In the genomic region with DNA sequence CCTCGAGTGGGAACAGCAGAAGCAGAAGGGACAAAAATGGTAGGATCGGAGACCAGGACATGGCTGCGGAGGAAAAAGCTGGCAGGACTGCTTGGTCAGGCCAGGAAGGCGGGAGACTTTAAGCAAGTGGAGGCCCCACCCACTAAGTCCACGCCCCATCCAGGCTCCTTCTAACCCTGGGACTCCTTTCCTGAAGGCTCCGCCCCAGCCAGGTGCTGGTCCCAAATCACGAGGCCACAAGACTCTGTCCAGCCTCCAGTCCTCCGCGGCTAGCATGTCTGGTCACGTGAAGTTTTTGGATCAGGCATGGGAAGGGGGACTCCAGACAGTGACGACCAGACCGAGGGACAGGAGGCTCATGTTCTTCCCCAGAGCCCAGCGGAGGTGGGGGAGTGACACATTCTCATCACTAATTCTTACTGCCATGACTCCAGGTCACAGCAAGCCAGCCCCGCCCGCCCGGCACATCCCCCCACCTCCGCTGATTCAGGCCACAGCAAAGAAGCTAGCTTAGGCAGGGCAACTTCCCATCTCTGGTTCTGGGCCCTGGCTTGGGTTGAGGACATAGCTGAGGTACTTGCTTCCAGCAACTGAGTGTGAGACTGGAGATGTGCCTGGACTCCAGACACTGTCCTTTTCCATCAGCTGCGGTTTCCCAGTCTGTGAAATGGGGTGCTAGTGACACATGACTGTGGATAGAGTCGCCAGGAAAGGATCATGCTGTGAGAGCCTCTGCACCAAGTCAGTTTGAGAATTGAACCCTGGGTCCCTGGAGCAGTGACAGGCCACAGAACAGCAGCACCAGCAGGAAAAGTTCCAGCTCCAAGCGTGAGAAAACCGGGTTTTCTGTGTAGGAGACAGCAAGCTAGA, we compare ENCODE assay signal across 8 mouse cellular contexts. TPM values are rescaled to one million over a fixed set of nuclear protein-coding genes. Genes with fewer than 3 reads are reported as not detected.
DNase-seq lines count a peak whose midpoint lies in the region; ATAC-seq and TF ChIP-seq lines count a peak whose summit lies in the region.

No protein-coding gene starts in this region.

- H3K9me3 ChIP-seq in ES-Bruce4 (replicated peaks; ENCODE audit: control insufficient read depth, insufficient read depth, low read length, poor library complexity, severe bottlenecking), result no peaks in the 10 kb centered on the region
- no peaks in the 10 kb centered on the region for H3K9me3 ChIP-seq in stomach, embryonic 16.5 days (replicated peaks; ENCODE audit: control insufficient read depth, low read length)

- H3K4me3 ChIP-seq in ES-Bruce4 (ENCODE audit: low read depth, low read length), result peak overlapping the region; percentile 70
- H3K4me3 ChIP-seq in bone marrow macrophage, adult 2 months (ENCODE audit: insufficient read depth, low read length), result peak overlapping the region; percentile 67
- peak overlapping the region; percentile 59 for H3K4me3 ChIP-seq in stomach, embryonic 16.5 days (replicated peaks; ENCODE audit: low read length)

- 10% methylated on average over 21 of the region's 21 CpGs for WGBS in stomach, embryonic 16.5 days

- peak overlapping the region; percentile 54; the same call in 1 of the 2 replicates for H3K27ac ChIP-seq in ES-Bruce4 (ENCODE audit: insufficient read depth, low read length)
- H3K27ac ChIP-seq in bone marrow macrophage, adult 2 months (ENCODE audit: insufficient read depth, low read depth, low read length), result peak overlapping the region; percentile 76
- peak overlapping the region; percentile 90 for H3K27ac ChIP-seq in stomach, embryonic 16.5 days (ENCODE audit: low read length)

- ATAC-seq in erythroid progenitor cell, adult 5-6 weeks (replicated peaks; ENCODE audit: low FRiP score, poor library complexity, severe bottlenecking), result peak; percentile 60
- ATAC-seq in stomach, embryonic 16.5 days (ENCODE audit: insufficient read depth, low FRiP score), result peak; percentile 74
- no peak for ATAC-seq in megakaryocyte-erythroid progenitor cell, adult 5-6 weeks (replicated peaks; ENCODE audit: low FRiP score, low TSS enrichment, poor library complexity, severe bottlenecking)

- no peak for TF ChIP-seq POLR2A in ES-Bruce4 (IDR thresholded peaks at IDR 0.05; ENCODE audit: insufficient read depth, low read length)
- peak; percentile 58; the same call in 1 of the 2 replicates for TF ChIP-seq POLR2A in bone marrow macrophage, adult 2 months (IDR thresholded peaks at IDR 0.05; ENCODE audit: borderline replicate concordance, low read depth, low read length)

- intact Hi-C loops in heart, postnatal 10 days (cut with DNase I), result no loop called here

- peaks cover 13% of the 10 kb centered on the region for H3K36me3 ChIP-seq in ES-Bruce4 (ENCODE audit: control insufficient read depth, insufficient read depth, low read length, poor library complexity, severe bottlenecking)
- peaks cover 35% of the 10 kb centered on the region for H3K36me3 ChIP-seq in stomach, embryonic 16.5 days (ENCODE audit: control insufficient read depth, insufficient read depth, low read length)

- no peak for TF ChIP-seq EP300 in ES-Bruce4 (IDR thresholded peaks at IDR 0.05; ENCODE audit: insufficient read depth, low read depth, low read length)

- H3K4me2 ChIP-seq in stomach, embryonic 16.5 days (ENCODE audit: low read depth, low read length), result peak overlapping the region; percentile 95

- peak; percentile 65 to 66 for DNase-seq in heart, postnatal 10 days
- peak; percentile 85 to 91 for DNase-seq in kidney, postnatal 4 days
- DNase-seq in mesoderm, embryonic 11.5 days (ENCODE audit: low read depth, low spot score), result peak; percentile 73

- TF ChIP-seq CTCF in ES-Bruce4 (IDR thresholded peaks at IDR 0.05; ENCODE audit: low read depth, low read length), result no peak
- TF ChIP-seq CTCF in bone marrow macrophage, adult 2 months (IDR thresholded peaks at IDR 0.05; ENCODE audit: low read depth, low read length), result no peak

- H3K27me3 ChIP-seq in ES-Bruce4 (ENCODE audit: control insufficient read depth, insufficient read depth, low read length, poor library complexity, severe bottlenecking), result no peaks in the 10 kb centered on the region
- no peaks in the 10 kb centered on the region for H3K27me3 ChIP-seq in stomach, embryonic 16.5 days (ENCODE audit: control insufficient read depth, insufficient read depth, low read length)

- H3K4me1 ChIP-seq in ES-Bruce4 (ENCODE audit: control insufficient read depth, insufficient read depth, low read length), result peaks cover 4% of the 10 kb centered on the region
- H3K4me1 ChIP-seq in bone marrow macrophage, adult 2 months (ENCODE audit: control insufficient read depth, insufficient read depth, low read length), result peaks cover 35% of the 10 kb centered on the region
- peaks cover 34% of the 10 kb centered on the region for H3K4me1 ChIP-seq in stomach, embryonic 16.5 days (ENCODE audit: control insufficient read depth, insufficient read depth, low read length)

- peak overlapping the region; percentile 59 for H3K9ac ChIP-seq in ES-Bruce4 (ENCODE audit: low read depth, poor library complexity, severe bottlenecking)
- peak overlapping the region; percentile 80 for H3K9ac ChIP-seq in stomach, embryonic 16.5 days (ENCODE audit: low read length)

RNA-seq across cellular contexts. Expression of a gene that starts 6.1 kb away (rescaled TPM):
- polyA plus RNA-seq in ES-Bruce4 (2011; ENCODE audit: insufficient read depth, insufficient read length, low read depth, missing spikeins), result 17.7 and 19.1 TPM in 2 replicates
- 32.4 and 33.7 TPM in 2 replicates for polyA plus RNA-seq in bone marrow macrophage, adult 2 months (2012; ENCODE audit: insufficient read depth, insufficient read length, missing spikeins)
- total RNA-seq in erythroid progenitor cell, adult 5-6 weeks (2015; ENCODE audit: low replicate concordance), result 16.9 and 31.0 TPM in 2 replicates
- 5.1 and 30.4 TPM in 2 replicates for total RNA-seq in erythroid progenitor cell, adult 5-6 weeks (2017; ENCODE audit: low replicate concordance)
- total RNA-seq in heart, postnatal 10 days (2021), result 10 to 100 TPM; 32.0 to 39.7 TPM
- 47.6 and 54.3 TPM in 2 replicates for polyA plus RNA-seq in stomach, embryonic 16.5 days (2015; fragmentation: Nextera tagmentation; extraction: Ambion mirVana)
- total RNA-seq in megakaryocyte-erythroid progenitor cell, adult 5-6 weeks (2014; fragmentation: Nextera tagmentation), result 58.3 and 111 TPM in 2 replicates
- 4.3 and 17.6 TPM in 2 replicates for total RNA-seq in megakaryocyte-erythroid progenitor cell, adult 5-6 weeks (2017)

RNA-seq across cellular contexts. Expression of a gene that starts 9.7 kb away (rescaled TPM):
- 20.1 and 25.1 TPM in 2 replicates for polyA plus RNA-seq in ES-Bruce4 (2011; ENCODE audit: insufficient read depth, insufficient read length, low read depth, missing spikeins)
- polyA plus RNA-seq in bone marrow macrophage, adult 2 months (2012; ENCODE audit: insufficient read depth, insufficient read length, missing spikeins), result 26.9 and 27.5 TPM in 2 replicates
- total RNA-seq in erythroid progenitor cell, adult 5-6 weeks (2015; ENCODE audit: low replicate concordance), result 3.8 and 5.4 TPM in 2 replicates
- total RNA-seq in erythroid progenitor cell, adult 5-6 weeks (2017; ENCODE audit: low replicate concordance), result 7.3 and 8.0 TPM in 2 replicates
- total RNA-seq in heart, postnatal 10 days (2021), result 10 to 100 TPM; 37.1 to 40.2 TPM
- polyA plus RNA-seq in stomach, embryonic 16.5 days (2015; fragmentation: Nextera tagmentation; extraction: Ambion mirVana), result 57.6 and 60.8 TPM in 2 replicates
- total RNA-seq in megakaryocyte-erythroid progenitor cell, adult 5-6 weeks (2014; fragmentation: Nextera tagmentation), result 30.7 and 51.4 TPM in 2 replicates
- total RNA-seq in megakaryocyte-erythroid progenitor cell, adult 5-6 weeks (2017), result 29.2 and 33.9 TPM in 2 replicates

RNA-seq across cellular contexts. Expression of a gene that starts 12.3 kb away (rescaled TPM):
- 6.2 and 6.3 TPM in 2 replicates for polyA plus RNA-seq in ES-Bruce4 (2011; ENCODE audit: insufficient read depth, insufficient read length, low read depth, missing spikeins)
- 7.9 and 9.4 TPM in 2 replicates for polyA plus RNA-seq in bone marrow macrophage, adult 2 months (2012; ENCODE audit: insufficient read depth, insufficient read length, missing spikeins)
- 7.1 TPM in 1 of 2 replicates, not detected in the other for total RNA-seq in erythroid progenitor cell, adult 5-6 weeks (2015; ENCODE audit: low replicate concordance)
- 2.2 and 4.9 TPM in 2 replicates for total RNA-seq in erythroid progenitor cell, adult 5-6 weeks (2017; ENCODE audit: low replicate concordance)
- 10 to 100 TPM; 37.3 to 38.9 TPM for total RNA-seq in heart, postnatal 10 days (2021)
- 23.4 and 23.8 TPM in 2 replicates for polyA plus RNA-seq in stomach, embryonic 16.5 days (2015; fragmentation: Nextera tagmentation; extraction: Ambion mirVana)
- 1.8 and 7.0 TPM in 2 replicates for total RNA-seq in megakaryocyte-erythroid progenitor cell, adult 5-6 weeks (2014; fragmentation: Nextera tagmentation)
- 1.2 and 2.8 TPM in 2 replicates for total RNA-seq in megakaryocyte-erythroid progenitor cell, adult 5-6 weeks (2017)

RNA-seq across cellular contexts. Expression of a gene that starts 38.0 kb away (rescaled TPM):
- polyA plus RNA-seq in ES-Bruce4 (2011; ENCODE audit: insufficient read depth, insufficient read length, low read depth, missing spikeins), result 9.1 and 10.9 TPM in 2 replicates
- polyA plus RNA-seq in bone marrow macrophage, adult 2 months (2012; ENCODE audit: insufficient read depth, insufficient read length, missing spikeins), result 57.7 and 59.6 TPM in 2 replicates
- 13.4 and 14.4 TPM in 2 replicates for total RNA-seq in erythroid progenitor cell, adult 5-6 weeks (2015; ENCODE audit: low replicate concordance)
- total RNA-seq in erythroid progenitor cell, adult 5-6 weeks (2017; ENCODE audit: low replicate concordance), result 2.7 and 3.0 TPM in 2 replicates
- 1 to 10 TPM; 7.9 to 9.3 TPM for total RNA-seq in heart, postnatal 10 days (2021)
- polyA plus RNA-seq in stomach, embryonic 16.5 days (2015; fragmentation: Nextera tagmentation; extraction: Ambion mirVana), result 10.0 and 10.5 TPM in 2 replicates
- 44.0 and 54.3 TPM in 2 replicates for total RNA-seq in megakaryocyte-erythroid progenitor cell, adult 5-6 weeks (2014; fragmentation: Nextera tagmentation)
- 6.2 and 7.3 TPM in 2 replicates for total RNA-seq in megakaryocyte-erythroid progenitor cell, adult 5-6 weeks (2017)

RNA-seq across cellular contexts. Expression of a gene that starts 41.4 kb away (rescaled TPM):
- 1.1 and 2.0 TPM in 2 replicates for polyA plus RNA-seq in ES-Bruce4 (2011; ENCODE audit: insufficient read depth, insufficient read length, low read depth, missing spikeins)
- 0.20 TPM in 1 of 2 replicates, not detected in the other for polyA plus RNA-seq in bone marrow macrophage, adult 2 months (2012; ENCODE audit: insufficient read depth, insufficient read length, missing spikeins)
- 0.84 and 1.1 TPM in 2 replicates for total RNA-seq in erythroid progenitor cell, adult 5-6 weeks (2015; ENCODE audit: low replicate concordance)
- 0.13 and 0.53 TPM in 2 replicates for total RNA-seq in erythroid progenitor cell, adult 5-6 weeks (2017; ENCODE audit: low replicate concordance)
- under 1 TPM in 1 of 2 experiments, not detected in 1; 0.53 TPM for total RNA-seq in heart, postnatal 10 days (2021)
- polyA plus RNA-seq in stomach, embryonic 16.5 days (2015; fragmentation: Nextera tagmentation; extraction: Ambion mirVana), result 0.23 TPM in 1 of 2 replicates, not detected in the other
- 0.31 and 0.79 TPM in 2 replicates for total RNA-seq in megakaryocyte-erythroid progenitor cell, adult 5-6 weeks (2014; fragmentation: Nextera tagmentation)
- total RNA-seq in megakaryocyte-erythroid progenitor cell, adult 5-6 weeks (2017), result 1.6 and 2.0 TPM in 2 replicates

Comparison
In these comparisons a context has a peak if more than half of its experiments do, and no peak if none do; other contexts are left out.
1. RNA of a gene that starts 12.3 kb away (total RNA-seq): 37.3 to 38.9 TPM in heart, postnatal 10 days; 2.2 to 7.1 TPM in erythroid progenitor cell, adult 5-6 weeks and 1.2 to 7.0 TPM in megakaryocyte-erythroid progenitor cell, adult 5-6 weeks; every median in the first group is over 4 times any median in the second.
2. Peak in every context shown above with its lines, with median percentiles within 50 percentile points of each other: H3K27ac ChIP-seq, H3K4me3 ChIP-seq and DNase-seq.